Mouse (Mus musculus) midbrain, embryonic 14.5 days (tissue): ENCODE measurements around the gene Jsrp1. TPM values are rescaled to one million over a fixed set of nuclear protein-coding genes. Genes with fewer than 3 reads are reported as not detected.

ENCODE experiments used
- ATAC-seq: fragments of 200-750 bp; cut with Nextera tagmentation; 2 replicates; pipeline ENCODE4 v1.8.0; 2017; ENCODE audit warnings: moderate number of reproducible peaks, moderate library complexity; ENCODE audit not compliant: low FRiP score, low TSS enrichment
- DNase-seq: peaks from one replicate; pipeline ENCODE4 v3.0.0-alpha.2; 2015
- H3K27ac ChIP-seq: fragments of 300-500 bp; sonication (generic); replicated peaks from 2 replicates; pipeline ENCODE4 v1.5.1; 2014; ENCODE audit warnings: mild to moderate bottlenecking, low read depth, low read length, moderate library complexity
- H3K27me3 ChIP-seq: fragments of 300-500 bp; sonication (generic); 2 replicates; pipeline ENCODE4 v1.6.1; 2014; ENCODE audit warnings: low read length, control low read depth, mixed read lengths; ENCODE audit not compliant: control insufficient read depth, insufficient read depth
- H3K36me3 ChIP-seq: fragments of 300-500 bp; sonication (generic); 2 replicates; pipeline ENCODE4 v1.6.1; 2014; ENCODE audit warnings: low read length, control low read depth; ENCODE audit not compliant: control insufficient read depth, insufficient read depth
- H3K4me1 ChIP-seq: fragments of 300-500 bp; sonication (generic); 2 replicates; pipeline ENCODE4 v1.6.1; 2014; ENCODE audit warnings: mild to moderate bottlenecking, antibody characterized with exemption, low read length, control low read depth; ENCODE audit not compliant: control insufficient read depth, insufficient read depth
- H3K4me2 ChIP-seq: fragments of 300-500 bp; sonication (generic); 2 replicates; pipeline ENCODE4 v1.6.1; 2014; ENCODE audit warnings: mild to moderate bottlenecking, low read length, moderate library complexity
- H3K4me3 ChIP-seq: fragments of 300-500 bp; sonication (generic); replicated peaks from 2 replicates; pipeline ENCODE4 v1.5.1; 2014; ENCODE audit warnings: low read depth, low read length
- H3K9ac ChIP-seq: fragments of 300-500 bp; sonication (generic); replicated peaks from 2 replicates; pipeline ENCODE4 v1.6.1; 2014; ENCODE audit warnings: mild to moderate bottlenecking, low read length, moderate library complexity
- H3K9me3 ChIP-seq: fragments of 300-500 bp; sonication (generic); 2 replicates; pipeline ENCODE4 v1.6.1; 2016; ENCODE audit warnings: low read length, control low read depth, mixed read lengths; ENCODE audit not compliant: control insufficient read depth
- WGBS: fragments of 180-500 bp; shearing (Covaris S2); extraction: QIAGEN DNeasy Blood & Tissue Kit; methylation state at CpG from one replicate; pipeline ENCODE4 v1.1.7; 2014; 5-methylcytosine and 5-hydroxymethylcytosine counted together
- polyA plus RNA-seq: library from polyadenylated mRNA; unstranded; fragments of >200 nt; fragmentation: Nextera tagmentation; extraction: Ambion mirVana; gene quantifications from 2 replicates; pipeline ENCODE4 v1.2.1, GENCODE M21; 2014

The Jsrp1 gene
- polyA plus RNA-seq, 1 experiment from 2014 or later = 0.30 TPM

DNA sequence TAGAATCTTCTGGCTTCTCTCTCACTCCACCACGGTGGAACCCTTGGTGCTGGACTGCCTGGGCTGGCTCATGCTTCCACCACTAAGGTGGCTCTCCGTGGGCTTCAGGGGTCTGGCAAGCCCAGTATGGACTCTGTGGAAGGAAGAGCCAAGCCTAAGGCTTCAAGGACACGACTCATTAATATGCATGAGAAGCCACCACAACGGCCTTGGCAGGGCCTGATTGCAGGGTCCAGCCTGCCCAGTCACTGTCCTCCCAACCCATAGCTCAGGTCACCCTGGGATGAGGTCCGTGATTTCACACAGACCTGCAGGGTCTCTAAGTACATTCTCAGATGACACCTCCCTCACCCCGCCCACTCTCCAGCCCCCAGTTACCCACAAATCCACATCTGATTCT, 26.6 kb upstream of the Jsrp1 start:
- WGBS = 51% methylated on average over 6 of the region's 6 CpGs
- H3K4me1 ChIP-seq = 0 out of 2 replicates have a peak, but pooled peaks cover 6% of the 10 kb centered on the region
- H3K4me3 ChIP-seq = no peak overlapping the region
- peaks cover 38% of the 10 kb centered on the region for H3K27me3 ChIP-seq
- no peaks in the 10 kb centered on the region for H3K9me3 ChIP-seq
- 0 out of 2 replicates have a peak overlapping the region, but pooled peaks have one; percentile 20 for H3K9ac ChIP-seq
- ATAC-seq (no peak), DNase-seq (no peak)
- H3K27ac ChIP-seq = no peak overlapping the region
- no peaks in the 10 kb centered on the region for H3K36me3 ChIP-seq
- no peak overlapping the region for H3K4me2 ChIP-seq

DNA sequence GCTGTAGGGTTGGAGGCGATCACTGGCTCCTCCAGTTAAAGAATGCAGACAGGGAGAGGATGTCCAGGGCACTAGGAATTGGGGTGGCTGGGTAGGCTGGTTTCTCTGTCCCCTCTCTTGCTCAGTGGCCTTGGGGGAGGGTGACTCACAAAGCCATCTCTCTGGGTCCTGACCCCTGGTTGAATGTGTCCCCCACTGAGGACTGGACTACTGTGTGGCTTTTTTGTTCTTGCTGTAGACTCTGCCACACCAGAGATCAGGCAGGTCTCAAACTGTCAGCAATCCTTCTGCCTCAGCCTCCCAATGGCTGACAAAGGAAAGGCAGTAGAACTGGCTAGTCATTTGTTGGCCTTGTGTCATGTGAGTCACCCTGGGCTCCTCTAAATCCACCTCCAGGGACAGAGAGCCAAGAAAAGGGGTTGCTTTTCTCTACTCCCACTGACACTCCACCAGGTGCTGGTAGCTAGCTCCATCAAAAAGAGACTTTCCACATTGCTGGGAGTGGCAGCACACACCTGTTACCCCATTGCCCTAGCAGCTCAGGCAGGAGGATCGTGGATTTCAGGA, 25.1 kb upstream of the Jsrp1 start:
- Histone ChIP-seq H3K4me2 (no peak overlapping the region), H3K4me1 (0 out of 2 replicates have a peak, but pooled peaks cover 4% of the 10 kb centered on the region), H3K9me3 (no peaks in the 10 kb centered on the region), H3K27ac (no peak overlapping the region), H3K9ac (no peak overlapping the region), H3K4me3 (no peak overlapping the region), H3K36me3 (no peaks in the 10 kb centered on the region), H3K27me3 (peaks cover 37% of the 10 kb centered on the region)
- DNase-seq (no peak), ATAC-seq (no peak)
- 78% methylated on average over 2 of the region's 2 CpGs for WGBS

- Histone ChIP-seq H3K9ac (no peak overlapping the region), H3K9me3 (no peaks in the 10 kb centered on the region), H3K4me1 (0 out of 2 replicates have a peak, but pooled peaks cover 4% of the 10 kb centered on the region), H3K27me3 (peaks cover 32% of the 10 kb centered on the region), H3K27ac (no peak overlapping the region), H3K4me2 (no peak overlapping the region), H3K4me3 (no peak overlapping the region), H3K36me3 (no peaks in the 10 kb centered on the region)
- DNase-seq (no peak), ATAC-seq (no peak)
- 6% methylated on average over 2 of the region's 2 CpGs for WGBS
These were observed 24.5 kb upstream of the Jsrp1 start for GRCm38 (mm10) chr10:80837827-80838226.

DNA sequence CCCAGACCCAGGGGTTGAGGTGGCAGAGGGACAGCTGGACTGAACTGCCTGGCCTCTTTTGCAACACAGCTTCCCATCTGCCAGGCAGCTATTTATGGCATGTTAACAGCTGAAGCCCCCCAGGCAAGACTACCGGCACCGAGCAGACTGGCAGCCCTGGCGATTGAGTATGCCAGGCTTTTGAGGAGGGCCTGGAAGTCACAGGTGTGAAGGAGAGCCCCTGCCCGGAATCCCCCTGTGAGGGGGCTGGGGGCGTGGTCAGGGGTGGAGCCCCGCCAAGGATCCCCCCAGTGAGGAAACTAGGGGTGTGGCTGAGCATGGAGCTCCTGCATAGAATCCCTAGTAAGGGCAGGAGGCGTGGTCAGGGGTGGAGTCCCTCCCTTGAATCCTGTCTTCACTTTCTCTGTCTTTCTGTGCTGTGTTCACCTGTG, 23.7 kb upstream of the Jsrp1 start:
- WGBS = 52% methylated on average over 7 of the region's 7 CpGs
- ATAC-seq (no peak), DNase-seq (no peak)
- 0 out of 2 replicates have a peak, but pooled peaks cover 4% of the 10 kb centered on the region for H3K4me1 ChIP-seq
- H3K9ac ChIP-seq = no peak overlapping the region
- no peak overlapping the region for H3K4me3 ChIP-seq
- peaks cover 25% of the 10 kb centered on the region for H3K27me3 ChIP-seq
- H3K27ac ChIP-seq = no peak overlapping the region
- 0 out of 2 replicates have a peak, but pooled peaks cover under 1% of the 10 kb centered on the region for H3K36me3 ChIP-seq
- H3K9me3 ChIP-seq = no peaks in the 10 kb centered on the region
- H3K4me2 ChIP-seq = no peak overlapping the region

GRCm38 (mm10) chr10:80835617-80836016, 22.3 kb upstream of the Jsrp1 start:
- Histone ChIP-seq H3K4me3 (no peak overlapping the region), H3K36me3 (peaks cover 7% of the 10 kb centered on the region), H3K9ac (peak overlapping the region; percentile 26; the same call in 1 of the 2 replicates), H3K4me2 (peak overlapping the region; percentile 29), H3K27ac (no peak overlapping the region), H3K27me3 (peaks cover 25% of the 10 kb centered on the region), H3K4me1 (0 out of 2 replicates have a peak, but pooled peaks cover 4% of the 10 kb centered on the region), H3K9me3 (no peaks in the 10 kb centered on the region)
- 42% methylated on average over 30 of the region's 30 CpGs for WGBS
- DNase-seq (peak; percentile 44), ATAC-seq (no peak)

DNA sequence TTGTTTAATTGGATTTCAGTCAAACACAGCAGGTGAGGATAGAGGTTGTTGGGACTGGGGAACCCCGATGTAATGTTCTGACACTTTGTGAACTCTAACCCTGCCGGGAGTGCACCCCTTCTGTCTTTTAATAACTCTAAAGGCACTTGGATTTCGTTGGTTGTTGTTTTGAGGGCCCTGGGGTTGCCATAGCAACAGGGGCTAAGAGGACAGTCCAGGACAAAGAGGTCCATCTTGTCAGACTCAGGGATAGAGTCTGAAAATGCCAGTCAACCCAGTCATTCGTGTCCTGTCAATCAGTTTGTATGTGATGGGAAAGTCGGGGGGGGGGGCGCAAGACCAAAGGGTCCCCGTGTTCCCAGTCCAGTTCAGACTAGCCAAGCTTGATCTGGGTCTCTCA, 19.5 kb upstream of the Jsrp1 start:
- peaks cover 4% of the 10 kb centered on the region for H3K4me1 ChIP-seq
- H3K27me3 ChIP-seq = peaks cover 25% of the 10 kb centered on the region
- 34% methylated on average over 7 of the region's 7 CpGs for WGBS
- no peak overlapping the region for H3K27ac ChIP-seq
- DNase-seq (no peak), ATAC-seq (no peak)
- no peak overlapping the region for H3K4me2 ChIP-seq
- H3K9ac ChIP-seq = no peak overlapping the region
- no peak overlapping the region for H3K4me3 ChIP-seq
- H3K9me3 ChIP-seq = no peaks in the 10 kb centered on the region
- H3K36me3 ChIP-seq = peaks cover 24% of the 10 kb centered on the region

DNA sequence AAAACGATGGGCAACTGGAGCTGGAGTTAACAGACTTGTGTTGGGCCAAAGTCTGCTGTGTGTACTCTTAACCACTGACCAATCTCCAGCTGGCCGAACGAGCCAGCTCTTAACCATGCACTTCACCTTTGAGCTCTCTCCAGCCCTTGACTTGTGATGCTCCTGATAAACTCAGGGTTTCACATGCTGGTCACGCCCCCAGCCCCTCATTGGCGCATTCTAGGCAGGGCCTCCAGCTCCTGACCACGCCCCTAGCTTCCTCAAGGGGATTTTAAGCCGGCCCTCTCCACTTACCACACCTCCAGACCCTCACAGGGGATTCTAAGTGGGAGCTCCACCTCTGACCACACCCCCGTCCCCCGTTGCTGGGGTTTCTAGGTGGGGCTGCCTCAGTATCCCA, 17.8 kb upstream of the Jsrp1 start:
- H3K4me2 ChIP-seq = no peak overlapping the region
- no peak overlapping the region for H3K4me3 ChIP-seq
- no peak overlapping the region for H3K27ac ChIP-seq
- H3K36me3 ChIP-seq = peaks cover 24% of the 10 kb centered on the region
- ATAC-seq (no peak), DNase-seq (peak; percentile 65)
- H3K9ac ChIP-seq = no peak overlapping the region; the same call in 1 of the 2 replicates
- H3K4me1 ChIP-seq = peaks cover 10% of the 10 kb centered on the region
- H3K27me3 ChIP-seq = peaks cover 25% of the 10 kb centered on the region
- WGBS = 5% methylated on average over 9 of the region's 9 CpGs
- H3K9me3 ChIP-seq = no peaks in the 10 kb centered on the region

GRCm38 (mm10) chr10:80829359-80830278, 16.3 kb upstream of the Jsrp1 start:
- WGBS = 68% methylated on average over 1 of the region's 1 CpGs
- H3K27me3 ChIP-seq = peaks cover 12% of the 10 kb centered on the region; the same call in 1 of the 2 replicates
- ATAC-seq (no peak), DNase-seq (no peak)
- H3K4me2 ChIP-seq = 0 out of 2 replicates have a peak overlapping the region, but pooled peaks have one; percentile 6
- H3K36me3 ChIP-seq = peaks cover 24% of the 10 kb centered on the region
- no peak overlapping the region for H3K9ac ChIP-seq
- H3K4me3 ChIP-seq = no peak overlapping the region
- no peaks in the 10 kb centered on the region for H3K9me3 ChIP-seq
- peaks cover 10% of the 10 kb centered on the region for H3K4me1 ChIP-seq
- no peak overlapping the region for H3K27ac ChIP-seq
